Mouse (Mus musculus): ENCODE results near the gene Tchp. TPM values are rescaled to one million over a fixed set of nuclear protein-coding genes. Genes with fewer than 3 reads are reported as not detected.

Tchp gene
- total RNA-seq, 2 experiments from 2014 or later, result 3.5 to 4.6 TPM

DNA sequence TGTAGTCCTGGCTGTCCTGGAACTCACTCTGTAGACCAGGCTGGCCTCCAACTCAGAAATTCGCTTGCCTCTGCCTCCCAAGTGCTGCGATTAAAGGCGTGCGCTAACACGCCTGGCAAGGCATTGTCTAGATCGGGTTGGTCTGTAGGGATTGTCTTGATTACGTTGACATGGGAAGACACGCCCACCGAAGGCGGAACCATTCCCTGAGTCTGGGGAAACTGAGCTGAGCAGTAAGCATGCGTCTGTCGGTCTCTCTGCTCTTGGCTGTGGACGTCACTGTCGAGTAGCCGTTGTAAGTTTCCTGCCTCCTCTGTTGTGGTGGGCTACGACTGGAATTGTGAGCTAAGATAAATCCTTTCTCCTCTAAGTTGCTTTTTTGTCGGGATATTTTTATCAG, 10.6 kb upstream of the Tchp start:
- DNase-seq, result no peak

DNA sequence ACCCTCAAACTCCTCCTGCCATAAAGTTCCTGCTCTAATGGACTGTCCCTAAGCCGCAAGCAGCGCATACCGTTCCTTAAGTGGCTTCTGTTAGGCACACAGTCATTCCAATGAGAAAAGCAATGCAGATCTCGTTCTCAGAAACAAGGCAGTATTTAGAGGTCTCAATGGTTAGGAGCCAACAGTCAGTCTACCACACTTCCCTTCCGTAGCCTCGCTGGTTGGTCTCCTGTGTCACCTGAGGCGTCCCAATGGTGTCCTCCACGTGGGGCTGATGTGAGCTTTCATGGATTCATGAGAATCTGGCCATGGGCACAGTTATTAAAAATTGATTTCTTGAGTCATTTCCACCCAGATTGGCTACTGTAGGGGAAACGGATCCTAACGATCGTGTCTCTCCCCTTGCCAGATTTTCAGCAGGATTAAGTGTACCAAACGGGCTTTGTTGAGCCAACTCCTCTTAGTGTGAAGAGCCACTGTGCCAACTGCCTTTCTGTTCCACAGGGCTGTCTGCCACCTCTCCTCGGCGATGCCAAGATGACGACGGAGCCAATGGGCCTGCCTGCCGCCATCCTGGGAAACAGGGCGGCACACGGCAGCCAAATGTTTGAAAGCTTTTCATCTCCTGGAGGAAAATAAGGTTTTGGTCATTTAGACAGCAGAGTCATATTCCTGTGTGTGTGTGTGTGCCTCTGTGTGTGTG, 9.4 kb upstream of the Tchp start:
- DNase-seq, result peak; percentile 66

GRCm38 (mm10) chr5:114699015-114699414, 8.5 kb upstream of the Tchp start:
- no peak for DNase-seq

- peak; percentile 37 for DNase-seq
These were observed 4.9 kb upstream of the Tchp start for GRCm38 (mm10) chr5:114702403-114703392.

- no peak for DNase-seq
These were observed 931 bp downstream of the Tchp start for GRCm38 (mm10) chr5:114708491-114708890.

DNA sequence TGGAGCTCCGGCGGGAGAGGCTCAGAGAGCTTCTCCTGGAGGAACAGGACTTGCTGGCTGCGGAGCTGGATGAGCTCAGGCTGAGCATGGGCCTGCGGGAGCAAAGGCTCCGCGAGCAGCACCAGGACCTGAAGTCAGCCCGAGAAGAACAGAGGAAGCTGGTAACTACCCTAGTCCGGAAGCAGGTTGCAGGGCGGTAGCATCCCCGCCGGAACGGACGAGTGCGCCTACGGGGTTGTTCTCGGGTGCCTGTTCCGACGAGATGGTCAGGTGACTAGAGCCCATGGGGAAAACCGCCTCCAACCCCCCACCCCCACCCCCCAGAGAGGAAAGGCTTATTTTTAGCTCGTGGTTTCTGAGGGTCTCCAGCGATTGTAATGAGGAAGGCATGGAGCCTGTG, 1.8 kb downstream of the Tchp start:
- DNase-seq, result no peak

GRCm38 (mm10) chr5:114714551-114714950, 7.0 kb downstream of the Tchp start:
- DNase-seq, result no peak

GRCm38 (mm10) chr5:114717292-114717691, 9.7 kb downstream of the Tchp start:
- DNase-seq, result no peak

DNA sequence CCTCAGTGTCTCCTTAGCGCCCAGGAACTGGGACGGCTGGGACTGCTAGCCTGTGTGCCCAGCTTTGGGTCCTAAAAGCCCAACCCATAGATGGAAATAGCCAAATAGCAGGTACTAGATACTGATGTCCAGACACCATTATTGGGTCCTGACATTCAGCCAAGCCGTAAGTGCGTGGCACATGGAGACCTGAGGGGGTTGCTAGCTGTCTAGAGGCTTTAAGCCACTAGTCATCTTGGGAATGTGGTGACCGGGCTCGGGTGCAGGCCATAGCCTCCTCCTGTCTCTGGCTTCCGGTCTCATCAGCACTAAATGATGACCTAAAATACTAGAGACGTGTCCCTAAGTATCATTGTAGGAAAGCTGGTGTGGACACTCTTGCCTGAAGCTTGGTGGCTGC, 10.4 kb downstream of the Tchp start:
- DNase-seq, result no peak

- DNase-seq, result no peak
These were observed 10.9 kb downstream of the Tchp start for GRCm38 (mm10) chr5:114718483-114718882.

DNA sequence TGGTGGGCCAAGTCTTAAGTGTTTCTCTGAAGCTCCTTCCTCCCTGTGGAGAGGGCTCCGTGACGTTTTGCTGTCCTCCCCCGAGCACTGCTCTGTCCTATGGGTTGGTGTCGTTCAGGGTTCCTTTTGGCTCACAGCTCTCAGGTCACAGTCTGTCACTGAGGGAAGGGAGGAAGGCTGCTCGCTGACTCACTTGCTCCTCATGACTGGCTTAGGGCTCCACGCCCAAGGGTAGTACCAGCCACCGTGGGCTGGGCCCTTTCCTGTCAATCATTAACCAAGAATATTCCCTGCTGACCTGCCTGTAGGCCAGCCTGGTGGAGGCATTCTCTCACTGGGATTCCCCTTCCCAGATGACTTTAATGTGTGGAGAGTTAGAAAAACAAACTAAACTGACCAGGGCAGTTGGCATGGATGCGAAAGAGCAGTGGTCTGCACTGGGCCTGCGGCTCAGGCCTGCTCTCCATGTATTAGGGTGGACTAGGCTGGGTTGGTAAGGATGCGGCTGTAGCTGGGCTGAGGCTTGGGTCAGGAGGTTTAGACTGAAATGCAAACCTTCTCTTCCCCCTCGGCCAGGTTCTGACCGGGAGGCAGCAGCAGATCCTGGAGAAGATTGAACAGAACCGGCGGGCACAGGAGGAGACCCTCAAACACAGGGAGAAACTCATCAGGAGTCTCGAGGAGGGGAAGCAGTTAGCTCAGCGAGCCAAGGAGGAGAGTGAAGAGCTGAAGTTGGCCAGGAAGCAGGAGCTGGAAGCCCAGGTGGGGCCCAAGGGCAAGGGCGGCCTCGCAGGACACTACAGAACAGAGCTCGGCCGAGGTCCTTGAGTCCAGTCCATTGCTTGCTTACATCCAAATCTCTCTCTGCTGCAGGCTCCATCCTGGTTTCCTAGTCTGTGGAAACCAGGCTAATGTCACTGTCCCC, 11.7 kb downstream of the Tchp start:
- DNase-seq, result no peak

DNA sequence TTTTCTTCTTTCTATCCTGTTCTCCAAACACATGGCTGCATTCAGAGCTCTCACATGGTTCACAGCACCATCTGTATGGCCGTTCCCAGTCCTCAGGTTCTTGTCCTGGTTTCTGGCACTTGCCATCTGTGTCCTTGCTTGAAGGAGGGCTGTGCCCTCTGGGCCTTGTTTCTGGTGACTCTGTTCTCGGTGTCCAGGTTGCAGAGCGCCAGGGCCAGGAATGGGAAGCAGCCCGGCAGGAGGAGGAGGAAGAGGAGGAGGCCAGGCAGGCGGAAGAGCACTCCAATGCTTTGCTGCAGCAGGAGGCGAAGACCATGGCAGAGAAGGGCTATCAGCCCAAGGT, 12.3 kb downstream of the Tchp start:
- DNase-seq, result no peak

GRCm38 (mm10) chr5:114720784-114721183, 13.2 kb downstream of the Tchp start:
- DNase-seq, result no peak

GRCm38 (mm10) chr5:114721969-114722368, 14.4 kb downstream of the Tchp start:
- DNase-seq, result no peak

DNA sequence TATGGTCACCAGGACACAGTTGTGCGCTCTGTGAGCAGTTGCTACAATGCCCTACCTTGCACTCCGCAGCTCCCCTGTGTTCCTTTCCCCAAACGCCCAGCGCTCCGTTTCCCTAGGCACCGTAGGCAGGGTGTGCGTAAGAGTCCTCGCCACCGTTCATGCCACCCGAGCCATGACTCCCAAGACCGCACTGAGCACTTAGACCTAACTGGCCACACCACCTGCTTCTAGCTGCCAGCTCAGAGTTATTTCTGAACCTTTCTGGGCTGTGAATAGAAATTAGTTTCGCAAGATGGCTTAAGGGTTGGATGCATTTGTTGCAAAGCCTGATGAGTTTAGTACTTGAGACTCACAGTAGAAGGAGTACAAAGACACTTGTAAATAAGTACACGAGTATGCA, 15.3 kb downstream of the Tchp start:
- no peak for DNase-seq

DNA sequence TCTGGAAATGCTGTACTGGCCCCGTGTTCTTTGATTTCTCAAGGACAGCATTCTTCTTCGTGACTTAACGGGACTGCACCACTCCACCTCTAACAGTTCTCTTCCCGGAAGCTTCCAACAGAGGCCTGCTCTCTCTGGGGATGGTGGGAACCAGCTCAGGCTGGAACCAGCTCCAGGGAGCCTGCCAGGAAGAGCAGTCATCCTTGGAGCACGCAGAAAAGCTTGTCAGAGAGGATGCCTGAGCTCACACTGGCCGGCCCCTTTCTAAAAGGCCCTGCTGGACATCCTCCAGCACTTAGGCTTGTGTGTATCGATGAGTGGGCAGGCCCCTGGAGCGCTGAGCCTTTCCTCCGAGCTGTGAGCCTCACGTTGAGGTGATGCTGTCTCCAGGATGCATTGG, 20.6 kb downstream of the Tchp start:
- DNase-seq, result peak; percentile 39

DNA sequence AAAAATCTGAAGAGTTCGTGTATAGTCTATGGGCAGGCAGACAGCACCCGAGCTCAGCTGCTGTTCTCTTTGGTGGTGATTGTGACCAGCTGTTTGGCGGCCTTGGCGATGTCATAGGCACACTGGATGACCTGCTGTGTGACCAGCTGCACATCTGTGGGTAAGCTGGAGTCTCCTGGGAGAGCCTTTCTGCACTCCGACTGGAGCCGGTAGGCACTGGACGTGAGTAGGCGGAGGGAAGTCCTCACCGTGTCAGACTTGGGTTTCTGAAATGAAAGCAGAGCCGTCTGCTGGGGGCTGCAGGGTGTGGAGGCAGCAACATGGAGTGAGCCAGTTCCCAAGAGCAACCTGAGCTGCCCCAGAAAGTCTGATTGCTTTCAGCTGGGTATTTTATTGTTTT, 22.6 kb downstream of the Tchp start:
- no peak for DNase-seq

DNA sequence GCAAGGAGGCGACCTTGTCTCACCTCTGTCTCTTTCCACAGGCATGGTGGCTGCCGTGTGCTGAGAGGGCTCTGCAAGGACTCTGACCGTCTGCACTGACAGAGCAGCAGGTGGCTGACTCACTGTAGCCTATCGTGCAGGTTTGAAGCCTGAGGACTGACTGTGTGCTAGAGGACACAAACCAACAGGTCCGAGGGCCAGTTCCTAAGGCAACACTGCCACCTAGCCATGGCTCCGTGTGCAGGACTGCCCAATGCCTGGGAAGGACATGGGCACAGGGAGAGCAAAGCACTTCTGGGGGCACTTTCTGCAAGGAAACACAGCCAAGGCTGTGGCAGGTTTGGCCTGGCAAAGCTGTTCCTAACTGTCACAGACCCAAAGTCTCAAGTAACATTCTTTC, 23.9 kb downstream of the Tchp start:
- no peak for DNase-seq

DNA sequence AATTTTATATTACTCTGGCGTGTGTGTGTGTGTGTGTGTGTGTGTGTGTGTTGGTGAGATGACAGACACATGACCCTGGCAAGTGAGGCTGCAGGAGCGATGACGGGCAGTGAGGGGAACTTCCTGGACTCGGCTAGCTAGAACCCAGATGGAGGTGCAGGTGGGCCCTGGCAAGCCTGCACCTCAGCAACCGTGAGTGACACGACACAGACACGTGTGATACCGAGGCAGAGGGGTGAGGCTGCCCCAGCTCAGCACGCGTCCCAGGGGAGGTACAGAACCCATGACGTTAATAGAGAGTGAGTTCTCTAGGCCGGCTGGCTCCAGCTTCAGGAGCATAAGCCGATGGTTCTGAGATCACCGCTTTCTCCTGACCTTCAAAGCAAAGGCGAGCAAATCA, 24.4 kb downstream of the Tchp start:
- no peak for DNase-seq

- no peak for DNase-seq
These were observed 26.0 kb downstream of the Tchp start for GRCm38 (mm10) chr5:114733606-114734005.

DNA sequence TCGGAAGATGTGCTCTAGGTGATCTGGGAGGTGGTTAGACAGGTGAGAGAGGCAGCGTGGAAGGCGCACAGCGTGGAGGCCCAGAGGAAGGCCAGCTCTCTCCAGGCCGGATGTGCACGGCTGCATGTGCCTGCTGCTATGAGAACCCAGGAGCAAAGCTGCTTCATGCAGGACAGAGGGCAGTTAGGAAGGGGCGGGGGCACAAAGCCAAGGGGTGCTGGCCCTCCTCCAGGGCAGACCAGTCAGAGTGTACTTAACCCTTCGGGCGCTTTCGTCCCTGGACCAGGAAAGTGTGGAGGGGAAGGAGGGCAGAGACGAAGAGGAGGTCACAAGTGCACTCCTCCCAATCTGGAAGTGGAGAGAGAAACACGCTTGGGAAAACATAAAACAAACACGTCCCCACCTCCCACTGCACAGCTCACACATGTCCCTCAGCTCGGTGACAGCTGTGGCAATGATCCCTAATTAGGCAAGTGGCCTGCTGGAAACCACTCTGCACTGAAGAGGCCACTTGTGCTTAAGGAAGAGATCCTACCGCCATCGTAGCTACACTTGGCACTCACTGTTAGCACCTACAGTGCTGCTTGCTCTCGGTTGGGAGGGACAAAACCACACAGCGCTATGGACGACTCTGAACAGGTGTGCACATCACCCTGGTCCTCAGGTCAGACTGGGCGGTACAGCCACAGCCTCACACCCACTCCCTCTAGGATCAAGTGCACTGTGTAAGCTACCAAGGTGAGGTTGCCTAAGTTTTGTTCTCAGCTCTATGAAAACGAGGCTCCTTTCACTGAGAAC, 29.7 kb downstream of the Tchp start:
- peak; percentile 44 for DNase-seq
